Mouse (Mus musculus) frontal cortex, postnatal 10 days (tissue): ENCODE data around the gene Npepps.
"Not testable (repeated sequence)": the region's sequence is repeated elsewhere in the genome, so short reads cannot be mapped to it uniquely, and the experiment has no call there.

ENCODE experiments used
- DNase-seq, 2 experiments: peaks; one replicate each; pipeline ENCODE4 v3.0.0; 2022; ENCODE audit warnings: low spot score in 2 of 2, mixed read lengths in 1 of 2

Npepps gene

DNA sequence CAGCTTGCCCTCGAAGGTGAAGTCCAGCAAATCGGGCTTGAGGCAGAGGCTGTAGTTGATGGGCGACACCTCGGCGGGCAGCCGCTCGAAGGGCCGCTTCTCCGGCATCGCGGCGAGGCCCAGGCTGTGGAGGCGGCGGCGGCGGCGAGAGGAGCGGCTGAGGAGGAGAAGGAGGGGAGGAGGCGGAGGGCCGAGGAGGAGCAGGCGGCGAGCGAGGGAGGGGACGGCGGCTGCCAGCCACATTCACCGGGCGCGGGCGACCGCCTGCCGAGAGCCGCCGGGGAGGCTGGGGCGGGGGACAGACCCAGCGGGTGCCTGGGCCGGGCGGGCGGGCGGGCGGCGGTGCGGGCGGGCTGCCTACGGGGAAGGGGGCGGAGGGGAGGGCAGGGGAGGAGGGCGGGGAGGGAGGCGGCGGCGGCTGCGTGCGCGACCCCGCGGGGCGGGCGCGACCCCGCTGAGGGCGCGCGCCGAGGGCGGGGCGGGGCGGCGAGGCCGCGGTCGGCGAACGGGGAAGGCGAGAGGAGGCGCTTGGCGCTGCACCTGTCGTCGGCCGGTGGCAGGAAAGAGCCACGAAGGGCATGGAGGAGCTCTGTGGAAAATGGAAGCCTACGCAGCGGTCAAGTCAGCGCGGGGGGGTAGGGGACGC, at the start of gene Npepps:
TSS of gene Npepps (minus strand) at position 423 of the 646 bp plus-strand sequence.
- DNase-seq, result peak; percentile 52 to 69

DNA sequence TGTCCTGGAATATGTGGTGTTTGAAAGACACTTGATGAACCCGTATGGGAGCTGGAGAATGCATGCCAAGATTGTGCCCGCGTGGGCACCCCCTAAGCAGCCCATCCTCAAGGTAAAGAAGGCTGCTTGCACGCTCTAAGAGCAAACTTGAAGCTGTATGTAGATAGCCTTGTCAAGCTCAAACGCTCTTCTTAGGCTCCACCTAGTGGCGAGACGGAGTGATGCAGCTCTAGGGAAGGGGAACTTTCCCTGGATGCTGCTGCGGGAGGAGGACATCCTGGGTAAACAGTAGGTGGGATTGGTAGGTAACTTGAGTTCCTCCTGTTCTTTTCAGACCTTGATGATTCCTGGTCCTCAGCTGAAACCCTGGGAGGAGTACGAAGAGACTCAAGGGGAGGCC, 47.7 kb upstream of the Npepps start:
- peak in 1 of 2 experiments; percentile 62 for DNase-seq

DNA sequence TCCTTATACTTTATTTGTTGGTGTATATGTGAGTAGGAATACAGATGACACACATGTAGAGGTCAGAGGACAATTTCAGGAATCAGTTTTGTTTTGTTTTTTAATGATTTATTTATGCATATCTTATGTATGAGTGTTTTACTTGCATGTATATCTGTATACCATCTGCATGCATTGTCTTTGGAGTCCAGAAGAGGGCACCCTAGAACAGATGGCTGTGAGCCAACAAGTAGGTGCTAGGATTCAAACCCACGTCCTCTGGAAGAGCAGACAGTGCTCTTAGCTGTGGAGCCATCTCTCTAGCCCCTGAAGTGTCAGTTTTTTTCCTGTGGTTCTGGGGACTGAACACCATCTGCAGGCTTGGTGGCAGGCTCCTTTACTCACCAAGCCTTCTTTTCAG, 44.8 kb upstream of the Npepps start:
- no peak for DNase-seq

DNA sequence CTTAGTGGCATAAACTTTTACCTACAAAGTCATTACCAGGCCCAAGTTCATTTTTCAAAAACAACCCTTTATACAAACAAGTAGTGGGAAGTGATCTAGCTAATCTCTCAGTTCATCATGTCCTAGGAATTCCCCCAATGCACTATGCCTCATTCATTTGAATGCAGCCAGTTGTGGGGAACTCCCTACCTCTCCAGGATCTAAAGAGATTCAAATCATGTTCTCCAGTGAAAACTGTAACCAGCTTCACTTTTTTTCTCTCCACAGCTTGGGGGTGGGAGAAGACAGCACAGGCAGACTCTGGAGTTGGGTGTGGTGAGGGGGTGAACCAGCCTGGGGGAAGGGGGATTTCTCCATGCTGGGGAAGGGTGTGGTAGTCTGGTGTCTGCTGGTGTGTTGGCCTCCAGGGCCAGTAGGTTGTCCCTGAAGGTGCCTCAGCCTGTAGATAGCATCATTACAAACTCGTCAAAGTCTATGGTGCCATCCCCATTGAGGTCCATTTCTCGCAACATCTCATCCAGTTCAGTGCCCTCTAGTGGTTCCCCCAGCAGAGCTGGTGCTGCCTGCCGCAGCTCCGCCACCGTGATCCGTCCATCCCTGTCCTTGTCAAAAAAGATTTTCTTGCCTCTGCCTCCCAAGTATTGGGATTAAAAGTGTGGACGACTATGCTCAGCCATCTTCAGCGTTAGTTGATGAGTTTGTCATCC, 41.6 kb upstream of the Npepps start:
- not testable (repeated sequence) for DNase-seq

DNA sequence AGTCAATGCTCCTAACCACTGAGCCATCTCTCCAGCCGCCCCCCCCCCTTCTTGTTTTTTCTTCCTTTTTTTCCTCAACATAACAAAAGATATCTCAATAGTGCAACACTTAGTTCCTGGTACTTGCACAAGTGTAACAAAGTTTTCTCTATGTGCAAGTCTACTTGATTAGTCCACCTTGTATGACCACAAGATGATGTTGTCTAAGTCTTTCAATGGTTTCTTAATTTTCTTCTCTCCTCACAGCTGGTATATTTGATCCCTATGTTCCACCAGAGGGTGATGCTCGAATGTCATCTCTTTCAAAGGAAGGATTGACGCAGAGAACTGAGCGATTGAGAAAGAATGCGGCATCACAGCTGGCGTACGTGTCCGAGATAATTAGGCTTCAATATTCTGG, 40.8 kb upstream of the Npepps start:
- DNase-seq, result no peak

DNA sequence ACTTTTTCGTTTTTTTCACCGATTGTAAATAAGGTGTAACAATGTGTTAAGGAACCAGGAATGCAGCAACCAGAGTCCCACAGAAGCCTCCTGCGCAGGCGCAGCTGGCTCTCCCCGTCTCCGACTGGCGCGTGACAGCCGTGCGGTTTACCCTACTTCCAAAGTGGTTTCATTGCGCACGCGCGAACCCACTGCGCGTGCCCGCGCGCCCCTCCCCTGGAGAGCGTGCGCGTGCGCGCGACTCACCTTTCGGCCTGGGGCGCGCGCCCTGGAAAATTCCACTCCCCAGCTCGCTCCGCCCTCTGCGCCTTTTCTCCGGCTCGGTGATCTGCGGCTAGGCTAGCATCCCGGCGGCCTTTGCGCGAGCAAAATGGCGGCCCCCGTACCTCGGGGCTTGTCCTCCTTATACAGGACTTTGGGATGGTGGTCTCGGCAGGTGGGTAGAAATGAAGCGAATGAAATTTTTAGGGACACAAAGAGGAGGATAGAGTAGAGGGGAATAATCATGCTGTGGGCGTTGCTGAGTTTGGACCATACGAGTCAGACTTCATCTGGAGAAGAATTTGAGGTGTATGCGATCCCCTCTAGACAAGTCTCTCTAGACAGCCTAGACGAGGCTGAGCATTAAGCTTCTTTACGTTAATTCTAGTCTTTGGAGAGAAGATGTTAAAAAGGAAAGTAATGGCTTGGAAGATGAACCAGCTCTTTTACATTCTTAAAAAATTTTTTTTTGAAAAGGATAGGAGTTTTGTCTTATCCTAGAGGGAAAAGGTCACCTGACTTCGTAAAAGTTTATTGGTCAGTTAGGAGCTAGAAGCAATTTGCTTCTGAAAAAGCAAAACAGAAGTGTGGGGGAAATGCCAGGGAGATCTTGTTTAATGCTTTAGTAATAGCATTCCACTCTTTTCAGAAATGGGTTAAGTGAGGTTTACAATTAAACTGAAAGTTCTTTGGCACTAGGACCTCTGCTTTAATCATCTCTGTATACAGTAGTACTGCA, 35.4 kb upstream of the Npepps start, which contains the start of gene Mrpl45:
TSS of gene Mrpl45 (plus strand) at position 213 of the 1,000 bp plus-strand sequence.
- peak; percentile 95 to 98 for DNase-seq

DNA sequence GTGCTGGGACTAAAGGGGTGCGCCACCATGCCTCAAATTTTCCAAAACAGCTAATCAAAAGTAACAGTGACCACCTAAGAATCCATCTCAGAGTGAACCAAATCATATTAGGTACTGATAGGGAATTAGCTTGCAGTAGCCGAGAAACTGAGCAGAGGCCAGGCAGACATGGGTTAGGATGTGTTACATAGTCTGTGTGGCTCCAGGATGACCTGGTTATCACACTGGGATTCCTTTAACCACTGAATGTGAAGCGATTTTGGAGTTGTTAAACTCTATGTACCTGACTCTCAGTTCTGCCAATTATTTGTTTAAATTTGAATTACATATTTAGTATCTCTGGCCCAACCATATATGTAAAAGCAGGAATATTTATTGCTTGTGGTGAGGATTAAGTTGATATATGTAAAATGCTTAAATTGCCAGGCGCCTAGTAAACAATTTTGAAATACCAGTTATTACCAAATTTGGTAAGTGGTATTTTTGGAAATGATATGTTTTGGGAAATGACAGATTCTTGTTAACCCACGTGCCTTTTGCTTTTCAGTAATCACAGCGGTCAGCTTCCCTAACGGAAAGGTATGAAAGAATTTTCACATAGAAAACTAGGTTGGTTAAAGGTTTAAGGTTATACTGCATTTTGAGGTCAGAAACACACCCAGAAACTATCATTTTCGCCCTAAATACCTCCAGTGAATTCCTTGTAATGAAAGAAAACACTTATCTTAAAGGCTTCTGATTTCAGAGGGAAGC, 34.5 kb upstream of the Npepps start:
- DNase-seq, result no peak

DNA sequence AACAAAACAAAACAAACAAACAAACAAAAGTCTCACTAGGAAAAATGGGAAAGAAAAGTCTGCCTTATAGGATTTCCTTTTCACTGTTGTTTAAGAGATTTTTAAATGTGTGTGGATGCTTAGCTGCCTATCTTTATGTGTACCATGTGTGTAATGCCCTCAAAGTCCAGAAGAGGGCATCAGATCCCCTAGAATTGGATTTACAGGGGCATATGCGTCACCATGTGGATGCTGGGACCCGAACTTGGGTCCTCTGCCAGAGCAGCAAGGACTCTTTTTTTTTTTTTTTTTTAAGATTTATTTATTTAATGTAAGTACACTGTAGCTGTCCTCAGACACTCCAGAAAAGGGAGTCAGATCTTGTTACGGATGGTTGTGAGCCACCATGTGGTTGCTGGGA, 33.7 kb upstream of the Npepps start:
- no peak for DNase-seq

DNA sequence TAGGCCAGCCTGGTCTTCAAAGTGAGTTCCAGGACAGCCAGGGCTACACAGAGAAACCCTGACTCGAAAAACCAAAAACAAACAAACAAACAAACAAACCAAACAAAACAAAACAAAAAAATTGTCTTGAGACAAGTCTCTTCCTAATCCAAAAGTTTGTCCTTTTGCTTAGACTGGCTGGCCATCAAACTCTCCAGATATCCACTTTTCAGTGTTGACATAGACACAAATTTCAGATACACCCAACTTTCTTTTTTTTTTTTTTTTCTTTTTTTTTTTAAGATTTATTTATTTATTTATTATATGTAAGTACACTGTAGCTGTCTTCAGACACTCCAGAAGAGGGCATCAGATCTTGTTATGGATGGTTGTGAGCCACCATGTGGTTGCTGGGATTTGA, 32.4 kb upstream of the Npepps start:
- DNase-seq, result not testable (repeated sequence)

DNA sequence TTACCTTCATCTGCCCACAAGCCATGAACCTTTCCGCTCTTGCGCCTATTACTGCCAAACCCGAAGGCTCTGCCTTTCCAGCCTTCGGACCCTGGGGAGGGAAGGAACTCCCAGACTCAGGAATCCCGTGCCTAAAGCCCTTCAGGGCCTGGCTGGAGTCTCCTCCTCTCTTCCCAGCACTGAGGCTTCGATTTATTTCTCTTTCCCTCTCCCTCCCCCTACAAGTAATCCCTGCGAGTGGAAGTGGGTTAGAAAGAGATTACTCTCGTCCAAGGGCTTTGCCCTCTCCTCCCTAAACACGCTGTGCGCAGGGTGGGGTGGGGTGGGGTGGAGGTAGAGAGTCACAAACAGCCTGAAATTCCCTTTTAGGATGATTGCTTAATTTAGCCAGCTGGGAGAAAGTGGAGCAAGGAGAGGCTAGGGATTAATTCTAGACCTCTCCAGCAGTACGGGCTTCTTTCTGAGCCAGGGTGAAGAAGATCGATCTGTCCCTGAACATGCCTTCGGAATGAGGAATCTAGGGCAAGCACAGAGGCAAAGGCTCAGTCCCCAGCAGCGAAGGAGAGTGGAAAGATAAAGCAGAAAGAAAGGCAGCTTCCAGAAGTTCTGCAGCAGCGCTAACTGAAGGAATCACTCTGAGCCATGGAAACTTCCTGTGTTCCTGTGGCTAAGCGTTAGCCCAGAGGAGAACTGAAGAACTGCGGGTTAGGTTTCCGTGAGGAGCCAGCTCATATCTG, 30.6 kb upstream of the Npepps start:
- no peak for DNase-seq

DNA sequence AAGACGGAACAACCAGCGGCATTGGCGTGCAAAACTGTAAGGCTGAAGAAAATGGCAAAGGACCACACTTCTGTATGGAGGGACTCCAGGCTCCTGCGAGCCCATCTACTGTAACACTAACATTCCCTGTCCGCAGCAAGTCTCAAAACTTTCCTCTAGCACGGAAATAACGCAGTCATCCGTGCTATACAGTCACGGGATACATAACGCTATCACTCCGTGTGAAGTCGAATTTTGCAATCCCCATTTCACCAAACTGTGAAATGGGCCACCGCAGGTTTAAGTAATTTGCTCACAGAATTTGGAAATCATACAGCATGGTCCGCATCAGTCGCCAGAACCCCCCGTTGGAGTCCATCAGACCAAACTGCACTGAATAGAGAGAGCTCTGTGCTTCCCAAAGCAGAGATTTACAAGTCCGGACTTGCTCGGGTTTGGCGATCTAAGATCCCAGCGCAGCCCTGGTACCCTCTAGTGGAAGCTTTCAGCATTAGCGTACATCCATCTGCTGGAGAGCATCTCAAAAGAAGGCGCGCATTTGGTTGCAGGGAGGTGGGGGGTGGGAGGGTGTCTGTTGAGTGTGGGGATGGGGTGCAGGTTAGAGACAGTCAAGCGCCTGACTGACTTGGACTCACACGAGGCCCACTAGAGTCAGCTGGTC, 29.6 kb upstream of the Npepps start:
- DNase-seq, result peak; percentile 50 to 75

DNA sequence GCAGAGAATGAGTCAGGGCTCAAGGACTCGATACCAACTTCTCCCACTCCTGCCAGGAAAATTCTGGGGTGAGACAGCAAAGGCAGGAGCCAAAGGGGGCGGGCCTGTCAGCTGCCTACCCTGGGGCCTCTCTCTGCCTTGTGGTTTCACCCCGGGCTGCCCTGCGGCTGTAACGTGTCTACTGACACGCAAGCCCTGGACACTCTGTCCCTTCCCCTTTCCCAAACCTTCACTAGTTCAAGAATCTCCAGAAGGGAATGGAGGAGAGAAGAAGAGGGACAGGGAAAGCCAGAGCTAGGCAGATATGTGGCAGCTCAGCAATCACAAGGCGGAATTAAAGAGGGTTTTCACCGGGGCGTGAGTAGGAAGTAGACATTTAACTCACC, 29.0 kb upstream of the Npepps start:
- DNase-seq, result no peak

DNA sequence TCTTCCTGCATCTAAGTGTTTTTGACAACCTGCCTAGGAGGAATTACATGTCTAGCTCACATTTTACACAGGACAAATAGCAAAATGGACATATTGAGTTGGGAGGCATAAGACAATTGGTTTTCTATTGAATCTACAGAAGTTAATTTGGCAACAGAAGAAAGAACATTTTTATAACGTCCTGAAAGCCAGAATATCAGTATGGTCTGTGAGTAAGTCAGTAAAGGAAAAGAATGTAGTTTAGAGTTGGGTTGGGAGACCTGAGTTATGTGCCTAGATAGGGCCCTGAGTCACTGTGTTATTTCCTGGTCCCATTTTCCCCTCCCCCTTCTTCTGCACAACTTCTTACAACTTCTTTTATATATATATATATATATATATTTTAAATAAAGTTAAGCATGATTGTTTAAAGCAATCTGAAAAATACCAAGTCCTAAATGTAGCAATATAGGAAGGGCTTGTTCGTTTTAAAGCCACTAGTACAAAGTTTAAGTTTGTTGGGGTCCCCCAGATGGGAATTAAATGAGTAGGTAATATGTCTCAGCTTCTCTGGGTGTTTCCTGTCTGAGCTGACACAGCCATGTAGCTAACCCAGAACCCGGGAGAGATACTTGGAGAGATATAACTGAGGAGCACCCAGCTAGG, 28.5 kb upstream of the Npepps start:
- no peak for DNase-seq

DNA sequence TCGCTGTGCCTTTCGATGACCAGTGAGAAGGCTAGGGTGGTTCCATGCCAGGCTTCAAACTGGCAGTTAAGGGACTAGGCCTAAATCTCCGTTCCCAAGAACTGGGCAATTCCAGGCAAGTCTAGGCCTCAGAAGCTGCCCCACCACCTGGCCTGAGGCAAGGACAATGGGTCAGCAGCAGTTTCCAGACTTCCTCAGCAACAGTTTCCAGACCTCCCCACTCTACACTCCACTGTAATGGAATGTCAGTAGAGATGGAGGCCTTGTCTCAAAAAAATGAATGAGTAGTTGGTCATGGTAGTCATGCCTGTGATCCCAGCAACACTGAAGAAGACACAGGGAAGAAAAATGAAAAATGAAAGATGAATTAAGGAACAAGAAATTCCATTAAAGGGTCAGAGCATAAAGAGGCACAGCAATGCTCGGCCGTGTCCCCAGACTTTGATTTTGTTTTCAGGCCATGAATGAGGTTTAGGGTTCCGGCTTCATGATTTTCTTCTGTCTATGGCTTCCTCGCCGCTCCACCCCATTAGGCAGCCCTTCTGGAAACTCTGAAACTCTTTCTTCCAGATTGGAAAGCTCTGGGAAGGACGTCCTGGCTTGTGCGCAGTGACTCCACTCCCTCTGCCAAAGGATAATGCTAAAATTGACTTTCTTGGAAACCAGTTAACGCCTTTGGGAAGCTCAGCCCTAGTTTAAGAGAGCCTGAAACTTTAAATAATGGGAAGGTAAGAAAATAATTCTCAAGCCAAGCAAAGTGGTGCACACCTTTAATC, 27.0 kb upstream of the Npepps start:
- DNase-seq, result no peak

DNA sequence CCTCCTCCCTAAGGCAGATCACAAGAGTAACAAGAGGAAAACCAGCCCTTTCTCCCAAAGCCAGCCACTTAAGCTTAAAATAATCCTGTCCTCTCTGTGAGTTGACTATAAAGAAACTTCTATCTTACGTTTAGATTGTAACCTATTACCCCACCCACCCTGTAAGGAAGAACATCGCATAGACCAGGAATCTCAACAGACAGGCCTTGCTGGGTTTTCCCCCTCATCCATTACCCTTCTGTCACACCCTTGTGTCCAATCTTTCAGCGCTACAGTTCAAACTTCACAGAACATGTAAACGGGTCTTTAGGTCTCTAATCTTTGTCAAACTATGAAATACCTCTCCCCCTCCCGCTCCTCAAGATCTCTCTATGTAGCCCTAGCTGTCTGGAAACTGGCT, 24.2 kb upstream of the Npepps start:
- DNase-seq, result no peak

DNA sequence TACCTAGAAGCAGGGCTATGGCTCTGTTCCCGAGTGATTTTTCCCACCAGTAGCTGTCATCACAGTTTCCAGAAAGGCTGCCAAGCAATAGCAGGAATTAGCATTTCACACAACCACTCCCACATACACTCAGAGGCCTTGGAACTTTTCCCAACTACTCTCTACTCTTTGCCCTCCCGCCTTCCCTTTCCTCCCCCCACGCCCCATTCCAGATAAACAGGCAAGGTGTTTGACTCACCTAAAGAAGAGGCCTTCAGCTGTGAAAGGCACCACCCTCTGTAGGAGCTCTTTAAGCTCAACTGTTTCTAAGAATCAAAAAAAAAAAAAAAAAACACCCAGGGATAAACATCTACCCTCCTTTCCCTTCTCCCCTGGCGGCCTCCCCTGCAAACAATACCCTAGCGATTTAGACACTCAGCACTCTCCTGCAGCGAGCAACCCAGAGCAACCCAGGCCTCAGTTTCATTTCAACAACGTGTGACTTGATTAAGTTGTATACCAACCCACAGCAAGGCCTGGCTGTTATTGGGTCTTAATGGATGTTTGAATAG, 21.9 kb upstream of the Npepps start:
- DNase-seq, result no peak

DNA sequence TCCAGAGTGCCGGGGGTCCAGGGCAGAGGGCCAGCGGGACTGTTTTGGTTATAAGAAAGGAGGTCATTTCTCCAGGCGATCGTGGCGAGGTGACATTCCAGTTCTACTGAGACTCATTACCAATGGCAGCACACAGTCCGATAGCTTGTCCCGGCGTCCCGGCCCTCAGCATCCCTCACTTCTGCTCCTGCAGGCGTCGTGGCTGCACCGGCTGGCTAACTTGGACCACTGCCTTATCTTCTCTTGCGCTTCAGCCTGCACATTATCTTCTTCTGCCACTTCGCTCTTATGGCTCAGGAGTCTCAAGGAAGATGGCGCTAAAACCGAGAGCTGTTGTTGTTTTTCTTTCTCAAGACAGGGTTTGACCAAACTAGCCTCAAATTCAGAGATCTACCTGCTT, 21.0 kb upstream of the Npepps start:
- DNase-seq, result no peak

DNA sequence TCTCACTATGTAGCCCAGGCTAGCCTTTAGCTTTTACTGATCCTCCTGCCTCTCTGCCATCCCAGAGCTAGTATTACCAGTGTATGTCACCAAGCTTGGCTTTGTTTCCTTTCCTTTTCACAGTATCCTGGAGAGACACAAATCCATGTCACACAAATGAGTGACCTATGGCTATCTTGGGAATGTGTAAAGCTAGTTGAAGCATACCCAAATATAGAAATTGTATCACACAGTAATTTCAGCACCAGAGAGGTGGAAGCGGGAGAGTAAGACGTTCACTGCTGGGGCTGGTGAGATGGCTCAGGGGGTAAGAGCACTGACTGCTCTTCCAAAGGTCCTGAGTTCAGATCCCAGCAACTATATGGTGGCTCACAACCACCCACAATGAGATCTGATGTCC, 19.5 kb upstream of the Npepps start:
- no peak for DNase-seq

DNA sequence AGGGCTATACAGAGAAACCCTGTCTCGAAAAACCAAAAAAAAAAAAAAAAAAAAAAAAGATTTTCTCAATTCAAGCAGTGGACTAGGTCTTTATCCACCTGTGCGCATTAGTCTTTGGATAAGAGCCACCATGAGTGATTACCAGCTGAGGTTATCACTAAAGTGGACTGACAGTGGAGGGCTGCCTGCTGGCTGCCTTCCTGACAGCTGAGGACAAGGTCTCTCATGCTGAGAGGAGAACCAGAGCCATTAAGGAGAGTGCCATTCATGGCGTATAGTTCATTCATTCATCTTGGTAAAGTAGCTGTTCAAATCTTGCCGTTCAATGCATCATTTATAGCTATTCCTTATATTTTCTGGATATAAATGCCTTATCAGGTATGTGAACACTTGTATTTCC, 16.1 kb upstream of the Npepps start:
- no peak for DNase-seq
